17 mouse cellular contexts compared by ENCODE assay signal in the genomic region with DNA sequence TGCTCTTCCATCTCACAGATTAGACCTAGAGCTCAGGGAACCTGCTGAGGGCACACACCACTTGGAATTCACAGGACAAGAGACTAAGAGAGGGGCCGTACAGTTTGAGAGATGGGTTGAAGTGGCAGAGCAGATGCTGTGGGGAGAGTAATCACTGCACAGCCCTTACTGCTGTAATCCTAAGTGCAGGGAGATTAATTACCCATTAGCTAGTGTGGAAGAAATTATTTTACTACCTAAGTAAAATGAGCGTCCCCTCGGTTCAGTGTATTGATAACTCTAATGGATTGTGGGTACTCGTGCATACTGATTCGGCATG. TPM values are rescaled to one million over a fixed set of nuclear protein-coding genes. Genes with fewer than 3 reads are reported as not detected.
DNase-seq lines count a peak whose midpoint lies in the region; ATAC-seq and TF ChIP-seq lines count a peak whose summit lies in the region.
"Had no signal": no experiment of that assay in that cellular context is flagged by ENCODE, and none has a peak within 500 bp of the region (broad histone marks: within the 10 kb centered on the region; RNA-seq: fewer than 3 reads in every experiment).

No protein-coding gene starts in this region.

- H3K36me3 ChIP-seq in forebrain, embryonic 14.5 days (ENCODE audit: control insufficient read depth, insufficient read depth, low read length): peaks cover 36% of the 10 kb centered on the region
- peaks cover 19% of the 10 kb centered on the region for H3K36me3 ChIP-seq in forebrain, postnatal 0 days (ENCODE audit: insufficient read depth)
- H3K36me3 ChIP-seq in hindbrain, embryonic 13.5 days: peaks cover 44% of the 10 kb centered on the region
- H3K36me3 ChIP-seq in hindbrain, embryonic 11.5 days (ENCODE audit: control insufficient read depth, insufficient read depth, low read length): no peaks in the 10 kb centered on the region
- H3K36me3 ChIP-seq in midbrain, embryonic 13.5 days: peaks cover 17% of the 10 kb centered on the region
- 0 out of 2 replicates have a peak, but pooled peaks cover 14% of the 10 kb centered on the region for H3K36me3 ChIP-seq in midbrain, postnatal 0 days (ENCODE audit: insufficient read depth, low read length)
- H3K36me3 ChIP-seq in neural tube, embryonic 14.5 days (ENCODE audit: control insufficient read depth, insufficient read depth, low read length): peaks cover 13% of the 10 kb centered on the region; the same call in 1 of the 2 replicates
- H3K36me3 ChIP-seq: G1E had no signal

- H3K9me3 ChIP-seq in forebrain, embryonic 14.5 days (replicated peaks; ENCODE audit: control insufficient read depth, low read length): no peaks in the 10 kb centered on the region
- H3K9me3 ChIP-seq in forebrain, postnatal 0 days (ENCODE audit: low read length): no peaks in the 10 kb centered on the region
- no peaks in the 10 kb centered on the region for H3K9me3 ChIP-seq in hindbrain, embryonic 13.5 days
- no peaks in the 10 kb centered on the region for H3K9me3 ChIP-seq in hindbrain, embryonic 11.5 days (ENCODE audit: control insufficient read depth, low read length)
- H3K9me3 ChIP-seq in midbrain, embryonic 13.5 days: no peaks in the 10 kb centered on the region
- no peaks in the 10 kb centered on the region for H3K9me3 ChIP-seq in midbrain, postnatal 0 days (ENCODE audit: low read length)
- no peaks in the 10 kb centered on the region for H3K9me3 ChIP-seq in neural tube, embryonic 14.5 days (ENCODE audit: control insufficient read depth, low read length)
- H3K9me3 ChIP-seq: forebrain, embryonic 10.5 days; heart, embryonic 10.5 days; heart, embryonic 13.5 days had no signal

- no peaks in the 10 kb centered on the region for H3K27me3 ChIP-seq in forebrain, embryonic 14.5 days (replicated peaks; ENCODE audit: control insufficient read depth, insufficient read depth, low read length)
- H3K27me3 ChIP-seq in forebrain, postnatal 0 days (ENCODE audit: insufficient read depth, low read length): no peaks in the 10 kb centered on the region
- H3K27me3 ChIP-seq in hindbrain, embryonic 13.5 days: no peaks in the 10 kb centered on the region
- no peaks in the 10 kb centered on the region for H3K27me3 ChIP-seq in hindbrain, embryonic 11.5 days (ENCODE audit: control insufficient read depth, insufficient read depth, low read length)
- no peaks in the 10 kb centered on the region for H3K27me3 ChIP-seq in midbrain, embryonic 13.5 days
- no peaks in the 10 kb centered on the region for H3K27me3 ChIP-seq in midbrain, postnatal 0 days (ENCODE audit: insufficient read depth, low read length)
- H3K27me3 ChIP-seq in neural tube, embryonic 14.5 days (ENCODE audit: control insufficient read depth, insufficient read depth, low read length): no peaks in the 10 kb centered on the region
- H3K27me3 ChIP-seq: CH12.LX; heart, embryonic 13.5 days; Patski had no signal

- 90% methylated on average over 5 of the region's 5 CpGs for WGBS in forebrain, embryonic 14.5 days
- WGBS in forebrain, postnatal 0 days: 86% methylated on average over 5 of the region's 5 CpGs
- 63% methylated on average over 5 of the region's 5 CpGs for WGBS in hindbrain, embryonic 13.5 days
- WGBS in hindbrain, embryonic 11.5 days: 84% methylated on average over 5 of the region's 5 CpGs
- 85% methylated on average over 5 of the region's 5 CpGs for WGBS in midbrain, embryonic 13.5 days
- WGBS in midbrain, postnatal 0 days: 91% methylated on average over 5 of the region's 5 CpGs
- WGBS in neural tube, embryonic 14.5 days: 42% methylated on average over 5 of the region's 5 CpGs

- DNase-seq in forebrain, embryonic 14.5 days (ENCODE audit: low spot score): no peak
- no peak for DNase-seq in forebrain, postnatal 0 days
- no peak for DNase-seq in hindbrain, embryonic 11.5 days (ENCODE audit: low spot score)
- DNase-seq in midbrain, postnatal 0 days (ENCODE audit: low spot score): no peak
- DNase-seq in ovary, adult 18-20 months (ENCODE audit: low spot score): no peak

- no peaks in the 10 kb centered on the region for H3K4me1 ChIP-seq in forebrain, embryonic 14.5 days (ENCODE audit: control insufficient read depth, insufficient read depth, low read length)
- H3K4me1 ChIP-seq in forebrain, postnatal 0 days (ENCODE audit: insufficient read depth): no peaks in the 10 kb centered on the region
- H3K4me1 ChIP-seq in hindbrain, embryonic 13.5 days (replicated peaks): peaks cover 15% of the 10 kb centered on the region
- H3K4me1 ChIP-seq in hindbrain, embryonic 11.5 days (replicated peaks; ENCODE audit: control insufficient read depth, insufficient read depth, low read length): no peaks in the 10 kb centered on the region
- H3K4me1 ChIP-seq in midbrain, embryonic 13.5 days (replicated peaks): peaks cover 4% of the 10 kb centered on the region; the same call in 1 of the 2 replicates
- no peaks in the 10 kb centered on the region for H3K4me1 ChIP-seq in midbrain, postnatal 0 days (ENCODE audit: insufficient read depth, low read length)
- H3K4me1 ChIP-seq in neural tube, embryonic 14.5 days (ENCODE audit: control insufficient read depth, insufficient read depth, low read length): peaks cover 6% of the 10 kb centered on the region; the same call in 1 of the 2 replicates
- H3K4me1 ChIP-seq: heart, embryonic 10.5 days; heart, embryonic 13.5 days had no signal

- no peak overlapping the region for H3K4me3 ChIP-seq in forebrain, embryonic 14.5 days (ENCODE audit: low read depth, low read length)
- H3K4me3 ChIP-seq in forebrain, postnatal 0 days (ENCODE audit: low read depth, low read length): no peak overlapping the region
- no peak overlapping the region for H3K4me3 ChIP-seq in hindbrain, embryonic 13.5 days
- H3K4me3 ChIP-seq in hindbrain, embryonic 11.5 days (ENCODE audit: low read depth, low read length): no peak overlapping the region
- H3K4me3 ChIP-seq in midbrain, embryonic 13.5 days (replicated peaks): no peak overlapping the region
- no peak overlapping the region for H3K4me3 ChIP-seq in midbrain, postnatal 0 days (ENCODE audit: low read depth, low read length)
- no peak overlapping the region for H3K4me3 ChIP-seq in neural tube, embryonic 14.5 days (ENCODE audit: low read depth, low read length)
- H3K4me3 ChIP-seq: forebrain, embryonic 10.5 days; heart, adult 2 months; heart, embryonic 10.5 days; heart, embryonic 13.5 days had no signal

- ATAC-seq in forebrain, embryonic 14.5 days: peak; percentile 32; the same call in 1 of the 2 replicates
- ATAC-seq in forebrain, postnatal 0 days: no peak
- peak; percentile 29; the same call in 1 of the 2 replicates for ATAC-seq in hindbrain, embryonic 13.5 days (ENCODE audit: low FRiP score)
- ATAC-seq in hindbrain, embryonic 11.5 days (ENCODE audit: low FRiP score): no peak
- peak; percentile 55; the same call in 1 of the 2 replicates for ATAC-seq in midbrain, embryonic 13.5 days
- no peak; the same call in 1 of the 2 replicates for ATAC-seq in midbrain, postnatal 0 days (ENCODE audit: low FRiP score)
- peak; percentile 67 for ATAC-seq in neural tube, embryonic 14.5 days (ENCODE audit: low read depth)
- ATAC-seq: inflammation-experienced regulatory T-cells, adult 6 months had no signal

- TF ChIP-seq CTCF in forebrain, postnatal 0 days (IDR thresholded peaks at IDR 0.05; ENCODE audit: low read depth): no peak
- TF ChIP-seq CTCF in midbrain, postnatal 0 days (IDR thresholded peaks at IDR 0.05): no peak

- H3K4me2 ChIP-seq in forebrain, embryonic 14.5 days (ENCODE audit: low read length): no peak overlapping the region
- no peak overlapping the region for H3K4me2 ChIP-seq in forebrain, postnatal 0 days (ENCODE audit: low read depth)
- no peak overlapping the region for H3K4me2 ChIP-seq in hindbrain, embryonic 13.5 days
- no peak overlapping the region for H3K4me2 ChIP-seq in hindbrain, embryonic 11.5 days (replicated peaks; ENCODE audit: low read depth, low read length)
- no peak overlapping the region for H3K4me2 ChIP-seq in midbrain, embryonic 13.5 days (replicated peaks)
- no peak overlapping the region for H3K4me2 ChIP-seq in midbrain, postnatal 0 days (ENCODE audit: low read depth, low read length, poor library complexity, severe bottlenecking)
- no peak overlapping the region for H3K4me2 ChIP-seq in neural tube, embryonic 14.5 days (ENCODE audit: low read depth, low read length)
- H3K4me2 ChIP-seq: heart, embryonic 13.5 days had no signal

- no peak overlapping the region for H3K27ac ChIP-seq in forebrain, embryonic 14.5 days (ENCODE audit: low read depth, low read length)
- no peak overlapping the region for H3K27ac ChIP-seq in forebrain, postnatal 0 days (ENCODE audit: low read depth, low read length)
- H3K27ac ChIP-seq in hindbrain, embryonic 13.5 days: peak overlapping the region; percentile 74
- no peak overlapping the region for H3K27ac ChIP-seq in hindbrain, embryonic 11.5 days (ENCODE audit: low read depth, low read length)
- no peak overlapping the region for H3K27ac ChIP-seq in midbrain, embryonic 13.5 days
- no peak overlapping the region for H3K27ac ChIP-seq in midbrain, postnatal 0 days (ENCODE audit: low read depth, low read length)
- H3K27ac ChIP-seq in neural tube, embryonic 14.5 days (ENCODE audit: low read depth, low read length): peak overlapping the region; percentile 58
- H3K27ac ChIP-seq: forebrain, embryonic 10.5 days; heart, adult 2 months; heart, embryonic 10.5 days; heart, embryonic 13.5 days; hindbrain, postnatal 0 days had no signal

- H3K9ac ChIP-seq in forebrain, embryonic 14.5 days (ENCODE audit: low read length): no peak overlapping the region
- no peak overlapping the region for H3K9ac ChIP-seq in forebrain, postnatal 0 days
- H3K9ac ChIP-seq in hindbrain, embryonic 13.5 days: no peak overlapping the region
- no peak overlapping the region for H3K9ac ChIP-seq in hindbrain, embryonic 11.5 days (ENCODE audit: low read depth, low read length)
- no peak overlapping the region for H3K9ac ChIP-seq in midbrain, embryonic 13.5 days (replicated peaks)
- no peak overlapping the region for H3K9ac ChIP-seq in midbrain, postnatal 0 days (replicated peaks; ENCODE audit: low read length, poor library complexity, severe bottlenecking)
- no peak overlapping the region for H3K9ac ChIP-seq in neural tube, embryonic 14.5 days (replicated peaks; ENCODE audit: low read depth, low read length)
- H3K9ac ChIP-seq: heart, embryonic 13.5 days had no signal

RNA-seq across cellular contexts. Expression of a gene that starts 56.6 kb away (rescaled TPM):
- 23.4 and 28.9 TPM in 2 replicates for polyA plus RNA-seq in forebrain, embryonic 14.5 days (2014; fragmentation: Nextera tagmentation; extraction: Ambion mirVana)
- total RNA-seq in forebrain, postnatal 0 days (2014; rRNA removed): 34.3 and 41.3 TPM in 2 replicates
- 18.2 and 25.0 TPM in 2 replicates for polyA plus RNA-seq in forebrain, postnatal 0 days (2015; fragmentation: Nextera tagmentation; extraction: Ambion mirVana)
- 38.9 and 43.5 TPM in 2 replicates for polyA plus RNA-seq in hindbrain, embryonic 13.5 days (2015; fragmentation: Nextera tagmentation; extraction: Ambion mirVana)
- polyA plus RNA-seq in hindbrain, embryonic 11.5 days (2014; fragmentation: Nextera tagmentation; extraction: Ambion mirVana): 26.7 and 36.8 TPM in 2 replicates
- polyA plus RNA-seq in midbrain, embryonic 13.5 days (2015; fragmentation: Nextera tagmentation; extraction: Ambion mirVana): 37.5 and 43.7 TPM in 2 replicates
- total RNA-seq in midbrain, postnatal 0 days (2014; rRNA removed): 32.6 and 40.8 TPM in 2 replicates
- polyA plus RNA-seq in midbrain, postnatal 0 days (2015; fragmentation: Nextera tagmentation; extraction: Ambion mirVana): 26.4 and 28.0 TPM in 2 replicates
- 35.4 and 42.9 TPM in 2 replicates for polyA plus RNA-seq in neural tube, embryonic 14.5 days (2014; fragmentation: Nextera tagmentation; extraction: Ambion mirVana)

Comparison
In these comparisons a context has a peak if more than half of its experiments do, and no peak if none do; other contexts are left out.
1. ATAC-seq: peak in forebrain, embryonic 14.5 days (single experiment), hindbrain, embryonic 13.5 days (single experiment), midbrain, embryonic 13.5 days (single experiment) and neural tube, embryonic 14.5 days (single experiment); none in forebrain, postnatal 0 days (single experiment), hindbrain, embryonic 11.5 days (single experiment) and midbrain, postnatal 0 days (single experiment).
2. H3K27ac ChIP-seq: peak in hindbrain, embryonic 13.5 days (single experiment) and neural tube, embryonic 14.5 days (single experiment); none in forebrain, embryonic 14.5 days (single experiment), forebrain, postnatal 0 days (single experiment), hindbrain, embryonic 11.5 days (single experiment), midbrain, embryonic 13.5 days (single experiment) and midbrain, postnatal 0 days (single experiment).